Mouse (Mus musculus): ENCODE measurements around the gene Tmem201.

- TF ChIP-seq POLR2A (IDR thresholded peaks at IDR 0.05; ENCODE audit: borderline replicate concordance, low read depth, low read length) (no peak), CTCF (IDR thresholded peaks at IDR 0.05; ENCODE audit: low read depth, low read length) (no peak)
Measured at GRCm38 (mm10) chr4:149665692-149666090, 72.2 kb downstream of the Tmem201 start.

Measured in bone marrow macrophage, adult 2 months (primary cell).